Mouse (Mus musculus) liver, embryonic 12.5 days (tissue): ENCODE results near the gene Dgcr2. TPM values are rescaled to one million over a fixed set of nuclear protein-coding genes. Genes with fewer than 3 reads are reported as not detected.
A peak's percentile ranks its signal among the peaks of the same experiment; 100 is the strongest.

Experiments
- ATAC-seq: fragments of 200-750 bp; cut with Nextera tagmentation; 2 replicates; pipeline ENCODE4 v1.8.0; 2017; ENCODE audit warnings: moderate number of reproducible peaks, mild to moderate bottlenecking, moderate library complexity
- H3K27ac ChIP-seq: fragments of 300-500 bp; sonication (generic); 2 replicates; pipeline ENCODE4 v1.5.1; 2016; ENCODE audit warnings: mild to moderate bottlenecking
- H3K27me3 ChIP-seq: fragments of 300-500 bp; sonication (generic); replicated peaks from 2 replicates; pipeline ENCODE4 v1.6.1; 2016; ENCODE audit warnings: mild to moderate bottlenecking, moderate library complexity
- H3K36me3 ChIP-seq: fragments of 300-500 bp; sonication (generic); 2 replicates; pipeline ENCODE4 v1.6.1; 2016; ENCODE audit warnings: mild to moderate bottlenecking, moderate library complexity
- H3K4me1 ChIP-seq: fragments of 300-500 bp; sonication (generic); 2 replicates; pipeline ENCODE4 v1.6.1; 2016
- H3K4me2 ChIP-seq: fragments of 300-500 bp; sonication (generic); 2 replicates; pipeline ENCODE4 v1.6.1; 2016; ENCODE audit warnings: mild to moderate bottlenecking, moderate library complexity
- H3K4me3 ChIP-seq: fragments of 300-500 bp; sonication (generic); 2 replicates; pipeline ENCODE4 v1.5.1; 2016; ENCODE audit warnings: mild to moderate bottlenecking, moderate library complexity
- H3K9ac ChIP-seq: fragments of 300-500 bp; sonication (generic); 2 replicates; pipeline ENCODE4 v1.6.1; 2016; ENCODE audit warnings: mild to moderate bottlenecking, moderate library complexity
- H3K9me3 ChIP-seq: fragments of 300-500 bp; sonication (generic); replicated peaks from 2 replicates; pipeline ENCODE4 v1.6.1; 2016; ENCODE audit warnings: mild to moderate bottlenecking, moderate library complexity
- WGBS: fragments of 180-500 bp; shearing (Covaris S2); methylation state at CpG from one replicate; pipeline ENCODE4 v1.1.7; 2016; ENCODE audit not compliant: insufficient replicate concordance; 5-methylcytosine and 5-hydroxymethylcytosine counted together
- polyA plus RNA-seq: library from polyadenylated mRNA; unstranded; fragments of >200 nt; fragmentation: Nextera tagmentation; extraction: Ambion mirVana; gene quantifications from 2 replicates; pipeline ENCODE4 v1.2.1, GENCODE M21; 2016

Gene Dgcr2
- polyA plus RNA-seq, 1 experiment from 2014 or later: 29.7 TPM

DNA sequence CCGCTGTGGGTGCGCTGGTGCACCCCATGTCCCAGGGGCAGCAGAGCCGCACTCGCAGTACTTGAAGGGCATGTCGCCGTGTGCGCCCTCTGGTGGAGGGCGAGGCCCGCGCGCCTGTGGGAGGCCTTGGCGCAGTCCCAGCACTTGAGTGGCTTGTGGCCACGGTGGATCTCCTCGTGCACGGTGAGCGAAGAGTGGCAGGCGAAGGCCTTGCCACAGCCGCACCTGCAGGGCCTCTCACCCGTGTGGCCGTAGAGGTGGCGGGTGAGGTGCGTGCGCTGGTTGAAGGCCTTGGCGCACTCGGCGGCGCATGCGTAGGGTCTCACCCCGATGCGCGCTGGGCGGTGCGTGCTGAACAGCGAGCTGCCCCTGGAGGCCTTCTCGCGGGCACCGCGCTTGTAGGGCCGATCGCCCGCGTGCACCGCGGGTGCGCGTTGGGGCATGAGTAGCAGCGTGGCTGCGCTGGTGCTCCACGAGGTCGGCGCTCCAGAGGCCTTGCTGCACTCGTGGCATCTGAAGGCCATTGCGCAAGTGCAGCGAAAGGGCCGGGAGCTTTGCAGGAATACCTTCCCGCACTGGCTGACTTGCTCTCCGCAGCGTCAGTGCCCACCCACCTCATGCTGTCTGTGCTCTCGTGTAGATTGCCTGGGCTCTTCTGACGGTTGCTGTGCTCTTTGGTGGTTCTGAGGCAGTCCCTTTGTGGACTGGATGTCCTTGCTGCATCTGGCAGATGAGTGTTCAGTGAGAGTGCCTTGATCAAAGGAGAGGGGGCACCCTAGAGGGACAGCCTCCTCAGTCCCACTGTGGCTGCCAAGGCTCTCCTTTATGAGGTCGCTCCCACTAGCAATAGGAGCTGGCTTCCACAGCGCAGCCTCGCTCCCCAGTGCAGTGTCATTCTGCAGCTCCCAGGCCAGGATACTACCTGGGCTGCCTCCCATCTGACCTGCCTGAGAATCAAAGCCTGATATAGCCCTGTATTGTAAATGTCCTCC lies 82.7 kb downstream of the Dgcr2 start:
- Histone ChIP-seq H3K4me1 (peaks cover 13% of the 10 kb centered on the region), H3K9ac (peak overlapping the region; percentile 50), H3K4me3 (peak overlapping the region; percentile 50), H3K27me3 (peaks cover 91% of the 10 kb centered on the region), H3K36me3 (no peaks in the 10 kb centered on the region), H3K4me2 (peak overlapping the region; percentile 84), H3K9me3 (no peaks in the 10 kb centered on the region), H3K27ac (no peak overlapping the region)
- peak; percentile 77 for ATAC-seq
- WGBS: 3% methylated on average over 63 of the region's 63 CpGs

DNA sequence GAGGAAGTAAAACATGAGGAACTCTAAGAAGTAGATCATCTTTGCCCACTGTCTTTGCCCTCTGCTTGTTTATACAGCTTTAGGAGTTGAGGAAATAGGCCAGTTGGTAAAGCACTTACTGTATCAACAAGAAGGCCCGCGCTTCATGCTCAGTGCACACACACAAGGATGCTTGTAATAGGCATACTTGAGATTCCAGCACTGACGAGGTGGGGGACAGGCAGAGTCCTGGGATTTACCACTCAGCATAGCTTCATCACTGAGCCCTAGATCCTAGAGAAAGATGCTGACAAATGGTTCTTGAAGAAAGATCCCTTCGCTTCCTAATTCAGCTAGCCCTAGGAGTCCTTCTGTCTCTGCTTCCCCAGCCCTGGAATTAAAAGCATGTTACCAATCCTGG lies 85.2 kb downstream of the Dgcr2 start:
- Histone ChIP-seq H3K4me3 (no peak overlapping the region), H3K4me1 (peaks cover 13% of the 10 kb centered on the region), H3K27ac (no peak overlapping the region), H3K27me3 (peaks cover 96% of the 10 kb centered on the region), H3K9me3 (no peaks in the 10 kb centered on the region), H3K36me3 (no peaks in the 10 kb centered on the region), H3K4me2 (no peak overlapping the region), H3K9ac (no peak overlapping the region)
- ATAC-seq: no peak
- 54% methylated on average over 4 of the region's 4 CpGs for WGBS

DNA sequence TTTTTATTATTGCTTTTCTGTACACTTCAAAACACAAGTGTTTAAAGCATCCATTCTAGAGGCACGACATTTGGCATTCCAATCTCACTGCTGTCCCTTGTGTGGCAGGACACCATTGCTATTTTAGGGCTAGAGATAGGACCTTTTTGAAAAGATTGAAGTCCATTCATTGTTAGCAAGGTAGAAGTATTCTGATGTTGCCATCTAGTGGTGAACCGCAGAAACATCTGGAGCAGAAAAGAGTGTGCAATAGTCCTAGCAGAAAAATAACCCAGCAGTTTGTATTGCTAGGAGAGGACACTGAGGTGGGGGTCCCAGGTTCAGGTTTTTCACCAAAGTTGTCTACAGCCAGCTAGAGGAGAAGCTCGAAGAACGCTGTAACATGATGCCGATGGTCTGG lies 86.2 kb downstream of the Dgcr2 start:
- no peak overlapping the region for H3K9ac ChIP-seq
- no peak overlapping the region for H3K27ac ChIP-seq
- H3K4me2 ChIP-seq: no peak overlapping the region
- ATAC-seq: no peak
- no peaks in the 10 kb centered on the region for H3K36me3 ChIP-seq
- peaks cover 22% of the 10 kb centered on the region for H3K4me1 ChIP-seq
- H3K4me3 ChIP-seq: no peak overlapping the region
- no peaks in the 10 kb centered on the region for H3K9me3 ChIP-seq
- WGBS: 3% methylated on average over 5 of the region's 5 CpGs
- peaks cover 99% of the 10 kb centered on the region for H3K27me3 ChIP-seq

DNA sequence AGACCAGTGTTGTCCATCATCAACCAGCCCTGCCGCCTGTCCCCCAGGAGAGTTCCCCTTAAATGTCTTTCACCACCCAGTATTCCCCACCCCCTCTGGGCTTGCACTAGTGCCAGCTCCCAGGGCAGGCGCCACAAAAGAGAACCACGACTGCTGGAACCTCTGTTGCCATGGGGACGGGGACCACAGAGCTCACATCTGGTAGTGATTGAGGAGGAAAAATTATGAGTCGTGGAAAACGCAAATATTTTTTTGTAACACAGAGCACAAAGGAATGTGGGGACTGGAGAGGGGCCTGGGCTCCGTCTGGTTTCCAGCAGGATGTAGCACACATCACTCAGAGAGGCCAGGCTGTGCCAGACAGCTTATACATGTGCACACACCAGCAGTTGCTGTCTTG lies 88.7 kb downstream of the Dgcr2 start:
- peaks cover 99% of the 10 kb centered on the region for H3K27me3 ChIP-seq

DNA sequence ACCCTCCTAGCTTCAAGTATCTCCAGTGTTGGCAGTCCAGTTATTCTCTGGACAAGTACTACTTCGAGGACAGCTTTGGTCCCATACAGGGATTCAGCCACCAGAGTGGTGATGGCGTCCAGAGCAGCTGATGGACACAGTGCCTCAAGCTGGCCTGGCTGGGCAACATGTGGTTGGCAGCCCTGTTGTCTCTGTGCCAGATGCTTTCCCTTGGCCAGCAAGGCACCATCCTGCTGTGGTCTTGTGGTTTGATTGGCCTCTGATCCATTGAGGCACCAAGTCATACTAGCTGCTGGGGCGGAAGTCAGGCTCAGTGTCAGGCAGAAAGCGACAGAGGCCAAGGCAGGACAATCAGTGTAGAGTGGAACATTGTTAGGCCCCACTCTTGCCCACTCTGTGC lies 89.2 kb downstream of the Dgcr2 start:
- Histone ChIP-seq H3K27me3 (peaks cover 99% of the 10 kb centered on the region), H3K4me2 (no peak overlapping the region), H3K27ac (no peak overlapping the region), H3K9me3 (no peaks in the 10 kb centered on the region), H3K4me3 (no peak overlapping the region), H3K4me1 (peaks cover 25% of the 10 kb centered on the region), H3K36me3 (no peaks in the 10 kb centered on the region), H3K9ac (no peak overlapping the region)
- ATAC-seq: no peak
- WGBS: 63% methylated on average over 4 of the region's 4 CpGs

More for the DNA sequence above, 88.7 kb downstream of the Dgcr2 start:
- 30% methylated on average over 7 of the region's 7 CpGs for WGBS
- Histone ChIP-seq H3K4me2 (no peak overlapping the region), H3K27ac (0 out of 2 replicates have a peak overlapping the region, but pooled peaks have one; percentile 17), H3K9me3 (no peaks in the 10 kb centered on the region), H3K4me1 (peaks cover 20% of the 10 kb centered on the region), H3K4me3 (no peak overlapping the region), H3K9ac (no peak overlapping the region), H3K36me3 (no peaks in the 10 kb centered on the region)
- ATAC-seq: no peak

DNA sequence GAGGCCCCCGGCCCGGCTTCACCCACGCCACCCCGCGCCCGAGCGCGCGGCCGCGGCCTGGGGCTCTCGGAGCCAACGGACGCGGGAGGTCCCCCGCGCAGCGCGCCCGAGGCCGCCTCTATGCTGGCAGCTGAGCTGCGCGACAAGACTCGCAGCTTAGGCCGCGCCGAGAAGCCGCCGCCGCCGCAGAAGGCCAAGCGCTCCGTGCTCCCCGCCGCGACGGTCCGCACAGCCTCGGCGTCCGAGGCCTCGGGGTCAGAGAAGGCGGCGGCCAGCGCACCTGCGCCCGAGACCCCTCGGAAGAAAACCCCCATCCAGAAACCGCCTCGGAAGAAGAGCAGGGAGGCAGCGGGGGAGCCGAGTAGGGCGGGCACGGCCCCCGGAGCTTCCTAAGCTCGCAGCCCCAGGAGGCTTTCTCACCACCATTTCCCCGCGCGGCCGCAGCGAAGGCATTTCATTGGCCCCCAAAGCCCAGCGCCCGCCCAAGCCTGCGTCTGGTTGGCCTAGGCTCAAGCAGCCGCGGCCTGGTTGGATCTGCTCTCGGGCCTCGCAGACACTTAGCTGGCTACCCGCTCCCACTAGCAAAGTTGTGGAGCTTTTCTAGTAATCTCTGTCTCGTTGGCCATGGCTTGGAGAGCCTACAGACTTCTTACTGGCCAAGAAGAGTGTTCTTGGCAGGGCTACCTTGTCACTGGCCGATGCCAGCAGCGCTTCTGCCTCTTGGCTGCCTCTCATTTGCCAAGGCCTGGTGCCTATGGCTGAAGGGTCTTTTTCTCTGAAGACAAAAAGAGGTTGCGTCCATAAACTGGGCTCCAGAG lies 91.0 kb downstream of the Dgcr2 start:
- H3K4me3 ChIP-seq: peak overlapping the region; percentile 57
- no peaks in the 10 kb centered on the region for H3K36me3 ChIP-seq
- H3K9me3 ChIP-seq: no peaks in the 10 kb centered on the region
- H3K9ac ChIP-seq: peak overlapping the region; percentile 65
- peak overlapping the region; percentile 30; the same call in 1 of the 2 replicates for H3K27ac ChIP-seq
- peaks cover 42% of the 10 kb centered on the region for H3K4me1 ChIP-seq
- ATAC-seq: peak; percentile 68
- WGBS: 4% methylated on average over 73 of the region's 73 CpGs
- H3K27me3 ChIP-seq: peaks cover 99% of the 10 kb centered on the region
- H3K4me2 ChIP-seq: peak overlapping the region; percentile 85

DNA sequence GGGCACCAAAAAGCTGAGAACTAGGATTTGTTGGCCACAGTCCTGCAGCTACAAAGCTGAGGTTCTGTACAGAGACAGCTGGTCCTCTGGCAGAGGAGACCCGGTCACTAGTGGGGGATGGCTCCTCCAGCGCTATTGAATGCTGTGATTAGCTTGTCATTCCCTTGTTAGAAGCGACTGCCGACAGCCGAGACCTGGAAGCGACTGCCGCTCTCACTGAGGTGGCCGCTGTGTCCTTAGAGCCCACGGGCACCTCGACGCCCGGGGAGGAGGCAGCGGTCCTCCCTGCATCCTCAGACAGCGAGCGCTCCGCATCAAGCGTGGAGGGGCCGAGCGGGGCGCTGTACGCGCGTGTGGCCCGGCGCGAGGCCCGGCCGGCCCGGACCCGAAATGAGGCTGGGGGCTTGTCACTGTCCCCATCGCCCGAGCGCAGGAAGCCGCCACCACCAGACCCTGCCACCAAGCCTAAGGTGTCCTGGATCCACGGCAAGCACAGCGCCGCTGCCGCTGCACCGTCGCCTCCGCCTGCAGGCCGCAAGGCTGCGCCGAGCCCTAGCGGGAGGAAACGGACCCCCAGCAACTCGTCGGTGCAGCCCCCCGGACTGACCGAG lies 91.7 kb downstream of the Dgcr2 start:
- 5% methylated on average over 50 of the region's 50 CpGs for WGBS
- no peaks in the 10 kb centered on the region for H3K36me3 ChIP-seq
- peaks cover 42% of the 10 kb centered on the region for H3K4me1 ChIP-seq
- peaks cover 99% of the 10 kb centered on the region for H3K27me3 ChIP-seq
- H3K4me3 ChIP-seq: peak overlapping the region; percentile 57
- H3K4me2 ChIP-seq: peak overlapping the region; percentile 85
- peak overlapping the region; percentile 30; the same call in 1 of the 2 replicates for H3K27ac ChIP-seq
- H3K9me3 ChIP-seq: no peaks in the 10 kb centered on the region
- no peak for ATAC-seq
- H3K9ac ChIP-seq: peak overlapping the region; percentile 65

DNA sequence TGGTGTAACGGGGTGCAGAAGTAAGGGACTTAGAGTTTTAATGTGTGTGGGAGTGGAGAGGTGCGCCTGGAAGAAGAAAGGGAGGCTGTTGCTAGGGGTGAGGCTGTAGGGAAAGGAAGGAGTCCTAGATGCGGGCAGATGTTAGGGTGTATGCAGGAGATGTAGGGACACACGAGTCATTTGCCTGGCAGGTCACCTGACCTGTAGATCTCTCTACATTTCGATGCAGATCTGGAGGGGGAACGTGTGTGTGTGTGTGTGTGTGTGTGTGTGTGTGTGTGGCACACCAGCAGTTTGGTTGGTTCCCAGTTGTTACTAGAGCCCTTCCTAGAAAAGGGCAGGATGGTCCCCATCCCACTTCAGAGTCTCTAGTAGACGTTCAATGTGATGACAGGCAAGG lies 93.4 kb downstream of the Dgcr2 start:
- Histone ChIP-seq H3K36me3 (no peaks in the 10 kb centered on the region), H3K27ac (no peak overlapping the region), H3K27me3 (peaks cover 99% of the 10 kb centered on the region), H3K4me3 (no peak overlapping the region), H3K9me3 (no peaks in the 10 kb centered on the region), H3K9ac (no peak overlapping the region), H3K4me2 (peak overlapping the region; percentile 65), H3K4me1 (peaks cover 42% of the 10 kb centered on the region)
- no peak for ATAC-seq
- 16% methylated on average over 7 of the region's 7 CpGs for WGBS

DNA sequence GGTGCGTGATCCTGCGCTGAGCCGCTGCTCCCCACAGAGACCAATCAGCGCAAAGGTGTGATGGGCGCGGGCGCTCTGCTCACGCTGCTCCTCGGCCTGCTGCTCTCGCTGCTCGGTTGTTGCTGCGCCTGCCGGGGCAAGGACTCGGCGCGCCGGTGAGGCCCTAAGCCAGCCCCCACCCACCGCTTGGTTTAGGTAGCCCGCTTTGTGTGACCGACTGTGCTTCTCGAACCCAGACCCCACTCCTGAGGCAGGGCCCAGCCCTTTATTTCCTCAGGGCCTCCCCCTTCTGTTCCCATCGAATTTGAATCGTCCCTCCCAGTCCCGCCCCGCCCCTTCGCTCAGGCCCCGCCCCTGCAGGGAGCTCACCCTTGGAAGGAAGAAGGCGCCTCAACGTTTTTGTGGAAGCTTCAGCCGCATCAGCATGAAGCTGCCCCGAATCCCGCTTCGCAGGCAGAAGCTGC lies 93.9 kb downstream of the Dgcr2 start:
- peak; percentile 49; the same call in 1 of the 2 replicates for ATAC-seq

DNA sequence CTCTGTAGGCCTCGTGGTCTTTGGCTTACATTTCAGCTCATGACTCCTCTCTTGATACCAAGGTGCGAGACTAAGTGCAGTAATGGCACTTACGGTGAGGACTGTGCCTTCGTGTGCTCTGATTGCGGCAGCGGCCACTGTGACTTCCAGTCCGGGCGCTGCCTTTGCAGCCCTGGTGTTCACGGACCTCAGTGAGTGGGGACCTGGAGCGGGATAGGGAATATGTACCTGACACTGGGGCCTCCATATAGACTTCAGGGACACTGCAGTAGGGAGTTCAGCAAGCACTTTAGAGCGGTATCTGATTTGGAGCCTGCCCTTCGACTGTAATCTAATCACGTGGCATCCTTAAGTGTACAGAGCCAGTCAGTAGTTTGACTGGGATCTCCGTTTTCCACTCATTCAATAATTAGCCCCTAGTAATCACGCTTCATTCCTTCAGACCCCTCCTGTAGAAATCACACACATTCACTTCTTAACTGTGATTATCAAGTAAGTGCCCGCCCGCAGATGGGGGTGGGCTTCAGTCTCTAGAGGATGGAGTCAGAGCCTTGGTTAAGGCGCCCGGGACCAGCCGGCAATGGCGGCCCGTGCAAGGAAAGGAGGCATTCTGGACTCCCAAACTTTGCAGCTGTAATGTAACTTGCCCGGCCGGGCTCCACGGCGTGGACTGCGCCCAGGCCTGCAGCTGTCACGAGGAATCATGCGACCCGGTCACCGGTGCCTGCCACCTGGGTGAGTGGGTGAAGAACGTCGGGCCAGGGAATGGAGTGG lies 94.5 kb downstream of the Dgcr2 start:
- no peak; the same call in 1 of the 2 replicates for ATAC-seq
- peak overlapping the region; percentile 65 for H3K4me2 ChIP-seq

More for the DNA sequence above, 93.9 kb downstream of the Dgcr2 start:
- Histone ChIP-seq H3K9ac (no peak overlapping the region), H3K36me3 (no peaks in the 10 kb centered on the region), H3K4me3 (peak overlapping the region; percentile 42), H3K4me2 (peak overlapping the region; percentile 65), H3K4me1 (peaks cover 42% of the 10 kb centered on the region), H3K27ac (no peak overlapping the region), H3K9me3 (no peaks in the 10 kb centered on the region), H3K27me3 (peaks cover 99% of the 10 kb centered on the region)
- 3% methylated on average over 33 of the region's 33 CpGs for WGBS

More for the DNA sequence above, 94.5 kb downstream of the Dgcr2 start:
- no peak overlapping the region for H3K27ac ChIP-seq
- peaks cover 99% of the 10 kb centered on the region for H3K27me3 ChIP-seq
- H3K4me3 ChIP-seq: peak overlapping the region; percentile 42
- H3K9me3 ChIP-seq: no peaks in the 10 kb centered on the region
- peaks cover 42% of the 10 kb centered on the region for H3K4me1 ChIP-seq
- 13% methylated on average over 33 of the region's 33 CpGs for WGBS
- no peaks in the 10 kb centered on the region for H3K36me3 ChIP-seq
- no peak overlapping the region for H3K9ac ChIP-seq
